Mouse (Mus musculus) myocyte (in vitro differentiated cells): ENCODE results near the gene Cyp4f13. TPM values are rescaled to one million over a fixed set of nuclear protein-coding genes. Genes with fewer than 3 reads are reported as not detected.

Source experiments
- H3K27me3 ChIP-seq: one replicate; pipeline ENCODE4 v1.6.1; 2011; ENCODE audit not compliant: control insufficient read depth, insufficient read depth, insufficient read length
- H3K36me3 ChIP-seq: one replicate; pipeline ENCODE4 v1.6.1; 2011; ENCODE audit not compliant: control insufficient read depth, insufficient read depth
- H3K4me2 ChIP-seq: one replicate; pipeline ENCODE4 v1.6.1; 2011; ENCODE audit warnings: low read depth, control low read depth
- H3K4me3 ChIP-seq: one replicate; pipeline ENCODE4 v1.5.1; 2011; ENCODE audit warnings: mild to moderate bottlenecking, control low read depth, moderate library complexity
- H3K79me2 ChIP-seq: one replicate; pipeline ENCODE4 v1.6.1; 2011; ENCODE audit not compliant: control insufficient read depth, insufficient read depth
- H3ac ChIP-seq: one replicate; pipeline ENCODE4 v1.6.1; 2011; ENCODE audit not compliant: control insufficient read depth, insufficient read length
- CEBPB ChIP-seq: IDR thresholded peaks from 2 replicates; pipeline ENCODE4 v1.6.1; 2011; ENCODE audit warnings: mild to moderate bottlenecking, moderate library complexity; ENCODE audit not compliant: poor library complexity, insufficient read depth, severe bottlenecking
- E2F4 ChIP-seq: IDR thresholded peaks from one replicate; pipeline ENCODE4 v1.6.1; 2011; ENCODE audit warnings: mild to moderate bottlenecking, control low read depth, moderate library complexity; ENCODE audit not compliant: insufficient read depth
- MAX ChIP-seq: IDR thresholded peaks from one replicate; pipeline ENCODE4 v1.6.1; 2011; ENCODE audit warnings: low read depth, mild to moderate bottlenecking, control low read depth
- MYOD1 ChIP-seq, 3 experiments: IDR thresholded peaks; one replicate each; pipeline ENCODE4 v1.6.1; 2011; ENCODE audit warnings: control low read depth in 2 of 3, low read depth in 2 of 3, mild to moderate bottlenecking in 2 of 3, moderate library complexity in 1 of 3; ENCODE audit not compliant: insufficient read length in 2 of 3, control insufficient read depth in 1 of 3
- MYOG ChIP-seq, 3 experiments: IDR thresholded peaks; one replicate each; pipeline ENCODE4 v1.6.1; 2011; ENCODE audit warnings: control low read depth in 2 of 3, low read depth in 2 of 3, mild to moderate bottlenecking in 2 of 3; ENCODE audit not compliant: insufficient read length in 2 of 3, control insufficient read depth in 1 of 3, insufficient read depth in 1 of 3
- POLR2A ChIP-seq: IDR thresholded peaks from one replicate; pipeline ENCODE4 v1.6.1; 2011; ENCODE audit warnings: low read depth, mild to moderate bottlenecking, control low read depth, moderate library complexity; ENCODE audit not compliant: insufficient read length
- POLR2AphosphoS2 ChIP-seq: IDR thresholded peaks from one replicate; pipeline ENCODE4 v1.6.1; 2011; ENCODE audit warnings: low read depth, control low read depth; ENCODE audit not compliant: insufficient read length
- REST ChIP-seq: IDR thresholded peaks from one replicate; pipeline ENCODE4 v1.6.1; 2011; ENCODE audit warnings: mild to moderate bottlenecking, control low read depth, moderate library complexity; ENCODE audit not compliant: insufficient read depth, insufficient read length
- SRF ChIP-seq: IDR thresholded peaks from one replicate; pipeline ENCODE4 v1.6.1; 2011; ENCODE audit warnings: low read depth; ENCODE audit not compliant: control insufficient read depth, insufficient read length
- TCF12 ChIP-seq: IDR thresholded peaks from one replicate; pipeline ENCODE4 v1.6.1; 2011; ENCODE audit warnings: mild to moderate bottlenecking, control low read depth; ENCODE audit not compliant: poor library complexity, insufficient read depth, severe bottlenecking
- TCF3 ChIP-seq: IDR thresholded peaks from one replicate; pipeline ENCODE4 v1.6.1; 2011; ENCODE audit warnings: low read depth, control low read depth; ENCODE audit not compliant: insufficient read length
- USF1 ChIP-seq: IDR thresholded peaks from one replicate; pipeline ENCODE4 v1.6.1; 2011; ENCODE audit warnings: low read depth, mild to moderate bottlenecking, control low read depth, moderate library complexity
- polyA plus RNA-seq: library from polyadenylated mRNA; unstranded; fragments of >200 nt; fragmentation: generic; extraction: Trizol; gene quantifications from one replicate; pipeline ENCODE4 v1.2.1, GENCODE M21; 2012; ENCODE audit warnings: missing spikeins

Cyp4f13 gene
- polyA plus RNA-seq, 1 experiment = 6.1 TPM

- Histone ChIP-seq H3K4me3 (no peak overlapping the region), H3ac (no peak overlapping the region), H3K36me3 (no peaks in the 10 kb centered on the region), H3K4me2 (no peak overlapping the region), H3K27me3 (no peaks in the 10 kb centered on the region), H3K79me2 (no peaks in the 10 kb centered on the region)
- TF ChIP-seq TCF3 = no peak
- no peak for TF ChIP-seq USF1
- TF ChIP-seq TCF12 = no peak
- no peak for TF ChIP-seq MYOD1 (IDR thresholded peaks at IDR 0.05; ENCODE audit: control insufficient read depth in 1 of 3, insufficient read length in 2 of 3, low read depth in 2 of 3)
- no peak for TF ChIP-seq E2F4
- TF ChIP-seq MAX = no peak
Observed at GRCm38 (mm10) chr17:32950136-32950535, 2.9 kb upstream of the Cyp4f13 start.

GRCm38 (mm10) chr17:32946716-32947115 lies 486 bp downstream of the Cyp4f13 start:
- TF ChIP-seq E2F4 = no peak
- TF ChIP-seq MAX = no peak
- TF ChIP-seq MYOG (IDR thresholded peaks at IDR 0.05; ENCODE audit: control insufficient read depth in 1 of 3, insufficient read depth in 1 of 3, insufficient read length in 2 of 3, low read depth in 2 of 3) = no peak
- Histone ChIP-seq H3K36me3 (no peaks in the 10 kb centered on the region), H3ac (peak overlapping the region; percentile 45), H3K27me3 (no peaks in the 10 kb centered on the region), H3K4me2 (peak overlapping the region; percentile 86), H3K4me3 (peak overlapping the region; percentile 48), H3K79me2 (no peaks in the 10 kb centered on the region)

- no peak for TF ChIP-seq USF1
- no peak for TF ChIP-seq MYOG (IDR thresholded peaks at IDR 0.05; ENCODE audit: control insufficient read depth in 1 of 3, insufficient read depth in 1 of 3, insufficient read length in 2 of 3, low read depth in 2 of 3)
- TF ChIP-seq MAX = no peak
- TF ChIP-seq POLR2AphosphoS2 = no peak
- TF ChIP-seq SRF = no peak
- no peak for TF ChIP-seq TCF3
- no peak for TF ChIP-seq E2F4
- no peak for TF ChIP-seq TCF12
- no peak for TF ChIP-seq CEBPB
- TF ChIP-seq REST = no peak
- TF ChIP-seq POLR2A = no peak
- TF ChIP-seq MYOD1 (IDR thresholded peaks at IDR 0.05; ENCODE audit: control insufficient read depth in 1 of 3, insufficient read length in 2 of 3, low read depth in 2 of 3) = no peak
- Histone ChIP-seq H3ac (no peak overlapping the region), H3K27me3 (no peaks in the 10 kb centered on the region), H3K4me3 (no peak overlapping the region), H3K79me2 (no peaks in the 10 kb centered on the region), H3K4me2 (no peak overlapping the region), H3K36me3 (no peaks in the 10 kb centered on the region)
Observed at GRCm38 (mm10) chr17:32944402-32945035, 2.7 kb downstream of the Cyp4f13 start.

- no peaks in the 10 kb centered on the region for H3K79me2 ChIP-seq
- no peak overlapping the region for H3ac ChIP-seq
- H3K27me3 ChIP-seq = no peaks in the 10 kb centered on the region
- no peak overlapping the region for H3K4me3 ChIP-seq
- no peaks in the 10 kb centered on the region for H3K36me3 ChIP-seq
- H3K4me2 ChIP-seq = no peak overlapping the region
- no peak for TF ChIP-seq MAX
- no peak for TF ChIP-seq SRF
Observed at GRCm38 (mm10) chr17:32943661-32944060, 3.5 kb downstream of the Cyp4f13 start.

- H3K27me3 ChIP-seq = no peaks in the 10 kb centered on the region
- no peak for TF ChIP-seq MYOG (IDR thresholded peaks at IDR 0.05; ENCODE audit: control insufficient read depth in 1 of 3, insufficient read depth in 1 of 3, insufficient read length in 2 of 3, low read depth in 2 of 3)
- TF ChIP-seq TCF12 = no peak
- no peaks in the 10 kb centered on the region for H3K79me2 ChIP-seq
Observed at GRCm38 (mm10) chr17:32939831-32940230, 7.4 kb downstream of the Cyp4f13 start.

GRCm38 (mm10) chr17:32927803-32928202 lies 19.4 kb downstream of the Cyp4f13 start:
- no peak overlapping the region for H3K4me3 ChIP-seq
- no peaks in the 10 kb centered on the region for H3K36me3 ChIP-seq
- no peak overlapping the region for H3K4me2 ChIP-seq
- TF ChIP-seq SRF (no peak), MAX (no peak), TCF3 (no peak), POLR2AphosphoS2 (no peak), MYOG (IDR thresholded peaks at IDR 0.05; ENCODE audit: control insufficient read depth in 1 of 3, insufficient read depth in 1 of 3, insufficient read length in 2 of 3, low read depth in 2 of 3) (no peak), MYOD1 (IDR thresholded peaks at IDR 0.05; ENCODE audit: control insufficient read depth in 1 of 3, insufficient read length in 2 of 3, low read depth in 2 of 3) (no peak), CEBPB (no peak), TCF12 (no peak), USF1 (no peak), E2F4 (no peak), POLR2A (no peak), REST (no peak)
- H3K79me2 ChIP-seq = no peaks in the 10 kb centered on the region
- H3ac ChIP-seq = no peak overlapping the region
- H3K27me3 ChIP-seq = no peaks in the 10 kb centered on the region

More at GRCm38 (mm10) chr17:32939831-32940230, 7.4 kb downstream of the Cyp4f13 start:
- Histone ChIP-seq H3ac (no peak overlapping the region), H3K36me3 (no peaks in the 10 kb centered on the region), H3K4me2 (no peak overlapping the region), H3K4me3 (no peak overlapping the region)
